Mouse (Mus musculus) erythroblast, embryonic 14.5 days (primary cell): ENCODE data around the gene Fam168a. TPM values are rescaled to one million over a fixed set of nuclear protein-coding genes. Genes with fewer than 3 reads are reported as not detected.
"Not testable (repeated sequence)": the region's sequence is repeated elsewhere in the genome, so short reads cannot be mapped to it uniquely, and the experiment has no call there.

Source experiments
- H3K27me3 ChIP-seq: 2 replicates; pipeline ENCODE4 v1.6.1; 2012; ENCODE audit warnings: inconsistent platforms; ENCODE audit not compliant: control insufficient read depth
- H3K36me3 ChIP-seq: 2 replicates; pipeline ENCODE4 v1.6.1; 2012; ENCODE audit warnings: mild to moderate bottlenecking, inconsistent platforms; ENCODE audit not compliant: control insufficient read depth
- H3K4me1 ChIP-seq: 2 replicates; pipeline ENCODE4 v1.6.1; 2012; ENCODE audit warnings: inconsistent platforms; ENCODE audit not compliant: control insufficient read depth
- H3K4me3 ChIP-seq: replicated peaks from 2 replicates; pipeline ENCODE3; 2012; ENCODE audit warnings: moderate library complexity, mild to moderate bottlenecking, inconsistent platforms
- H3K9me3 ChIP-seq: 2 replicates; pipeline ENCODE4 v1.6.1; 2012; ENCODE audit warnings: low read length, inconsistent platforms, mixed read lengths; ENCODE audit not compliant: control insufficient read depth
- GATA1 ChIP-seq: IDR thresholded peaks from 2 replicates; pipeline ENCODE4 v1.6.1; 2012; ENCODE audit warnings: low read length, inconsistent platforms, mixed read lengths
- TAL1 ChIP-seq: IDR thresholded peaks from 3 replicates; pipeline ENCODE4 v1.6.1; 2012; ENCODE audit warnings: low read length, inconsistent platforms, mixed read lengths
- polyA plus RNA-seq: library from polyadenylated mRNA; stranded (reverse); fragments of >175 nt; gene quantifications from 2 replicates; pipeline ENCODE4 v1.2.3, GENCODE M21; 2012

Fam168a gene
- polyA plus RNA-seq, 1 experiment = 0.99 TPM

- peaks cover 84% of the 10 kb centered on the region for H3K36me3 ChIP-seq
- H3K9me3 ChIP-seq = peaks cover 16% of the 10 kb centered on the region
- TF ChIP-seq GATA1 (no peak), TAL1 (no peak)
- no peak overlapping the region for H3K4me3 ChIP-seq
- H3K27me3 ChIP-seq = no peaks in the 10 kb centered on the region
- peaks cover 92% of the 10 kb centered on the region for H3K4me1 ChIP-seq
Observed at GRCm38 (mm10) chr7:100841608-100842007, 135.2 kb downstream of the Fam168a start.

DNA sequence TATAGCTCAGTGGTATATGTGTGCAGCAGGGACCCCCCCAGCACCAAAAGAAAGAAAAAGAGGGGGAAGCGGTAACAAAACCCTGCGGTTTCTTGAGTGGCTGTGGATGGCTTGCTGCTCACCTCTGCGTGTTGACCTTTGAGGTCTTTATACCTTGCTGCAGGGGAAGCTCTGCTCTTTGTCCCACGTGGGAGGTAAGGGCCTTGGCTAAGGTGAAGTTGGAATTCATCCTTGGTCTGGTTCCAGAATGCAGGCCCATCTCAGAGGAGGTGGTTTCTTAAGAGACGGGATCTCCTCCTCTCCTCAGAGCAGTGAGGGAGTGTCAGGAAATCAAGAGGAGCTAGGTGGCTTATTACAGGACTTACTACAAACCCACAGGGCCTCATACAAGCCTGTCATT is 135.7 kb downstream of the Fam168a start:
- H3K4me3 ChIP-seq = no peak overlapping the region
- peaks cover 84% of the 10 kb centered on the region for H3K36me3 ChIP-seq
- H3K27me3 ChIP-seq = no peaks in the 10 kb centered on the region
- peaks cover 16% of the 10 kb centered on the region for H3K9me3 ChIP-seq
- TF ChIP-seq TAL1 (no peak), GATA1 (no peak)
- H3K4me1 ChIP-seq = peaks cover 92% of the 10 kb centered on the region

- peaks cover 95% of the 10 kb centered on the region for H3K4me1 ChIP-seq
- peak overlapping the region; percentile 56 for H3K4me3 ChIP-seq
Observed at GRCm38 (mm10) chr7:100843866-100844265, 137.4 kb downstream of the Fam168a start.

GRCm38 (mm10) chr7:100844385-100845025 is 138.1 kb downstream of the Fam168a start:
- Histone ChIP-seq H3K4me3 (peak overlapping the region; percentile 56), H3K36me3 (peaks cover 91% of the 10 kb centered on the region), H3K27me3 (no peaks in the 10 kb centered on the region), H3K9me3 (peaks cover 16% of the 10 kb centered on the region), H3K4me1 (peaks cover 94% of the 10 kb centered on the region)
- peak; percentile 94 for TF ChIP-seq TAL1
- TF ChIP-seq GATA1 = peak; percentile 93

More at GRCm38 (mm10) chr7:100843866-100844265, 137.4 kb downstream of the Fam168a start:
- Histone ChIP-seq H3K9me3 (peaks cover 16% of the 10 kb centered on the region), H3K36me3 (peaks cover 85% of the 10 kb centered on the region), H3K27me3 (no peaks in the 10 kb centered on the region)
- TF ChIP-seq TAL1 (no peak), GATA1 (no peak)

DNA sequence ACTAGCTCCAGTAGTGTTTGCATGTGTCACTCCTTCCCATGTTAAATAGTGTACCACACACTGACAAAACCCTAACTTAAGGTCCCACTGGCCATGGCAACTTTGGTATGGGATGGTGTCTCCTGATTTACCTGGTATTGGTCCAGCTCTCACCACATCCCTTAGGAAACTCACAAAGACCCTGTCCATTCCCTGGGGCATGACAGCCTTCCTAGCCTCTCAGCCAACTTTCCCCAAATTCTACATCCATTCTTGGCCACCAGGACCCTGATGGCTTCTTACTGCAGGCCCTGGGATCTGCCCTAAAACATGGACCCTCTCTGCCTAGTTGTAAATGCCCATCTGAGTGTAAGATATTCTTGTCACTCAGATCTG is 138.6 kb downstream of the Fam168a start:
- H3K9me3 ChIP-seq = peaks cover 16% of the 10 kb centered on the region
- H3K27me3 ChIP-seq = no peaks in the 10 kb centered on the region
- peaks cover 91% of the 10 kb centered on the region for H3K36me3 ChIP-seq
- peak overlapping the region; percentile 56 for H3K4me3 ChIP-seq
- peaks cover 94% of the 10 kb centered on the region for H3K4me1 ChIP-seq
- no peak for TF ChIP-seq TAL1
- TF ChIP-seq GATA1 = no peak

GRCm38 (mm10) chr7:100845412-100845811 is 139.0 kb downstream of the Fam168a start:
- Histone ChIP-seq H3K36me3 (peaks cover 92% of the 10 kb centered on the region), H3K4me3 (no peak overlapping the region), H3K27me3 (no peaks in the 10 kb centered on the region), H3K9me3 (peaks cover 16% of the 10 kb centered on the region), H3K4me1 (peaks cover 93% of the 10 kb centered on the region)
- TF ChIP-seq TAL1 (peak; percentile 67), GATA1 (no peak)

- H3K27me3 ChIP-seq, H3K4me3 ChIP-seq: not testable (repeated sequence)
- peaks cover 16% of the 10 kb centered on the region for H3K9me3 ChIP-seq
- H3K4me1 ChIP-seq = peaks cover 88% of the 10 kb centered on the region
- peaks cover 92% of the 10 kb centered on the region for H3K36me3 ChIP-seq
Observed at GRCm38 (mm10) chr7:100846033-100846432, 139.6 kb downstream of the Fam168a start.

DNA sequence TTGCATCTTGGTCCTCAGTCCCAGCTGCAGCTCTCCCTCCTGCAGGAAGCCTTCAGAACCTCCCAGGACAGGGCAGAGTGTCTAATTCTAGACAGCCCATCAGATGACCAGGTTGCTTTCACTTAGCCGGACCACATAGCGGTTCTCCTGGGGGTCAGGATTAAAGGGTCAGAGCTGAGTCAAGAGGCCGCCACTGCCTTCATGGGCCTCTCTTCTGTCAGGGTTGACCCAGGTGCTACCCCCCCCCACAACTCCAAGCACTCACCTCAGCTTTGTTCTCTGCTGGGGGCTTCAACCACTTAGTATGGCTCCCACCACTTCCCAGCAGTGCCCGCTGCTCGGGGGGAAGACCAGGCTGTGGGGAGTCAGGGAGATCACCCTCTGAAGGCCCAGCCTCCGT is 140.7 kb downstream of the Fam168a start:
- Histone ChIP-seq H3K27me3 (no peaks in the 10 kb centered on the region), H3K9me3 (peaks cover 12% of the 10 kb centered on the region), H3K4me1 (peaks cover 83% of the 10 kb centered on the region), H3K4me3 (no peak overlapping the region), H3K36me3 (peaks cover 97% of the 10 kb centered on the region)
- TF ChIP-seq TAL1 (no peak), GATA1 (no peak)

DNA sequence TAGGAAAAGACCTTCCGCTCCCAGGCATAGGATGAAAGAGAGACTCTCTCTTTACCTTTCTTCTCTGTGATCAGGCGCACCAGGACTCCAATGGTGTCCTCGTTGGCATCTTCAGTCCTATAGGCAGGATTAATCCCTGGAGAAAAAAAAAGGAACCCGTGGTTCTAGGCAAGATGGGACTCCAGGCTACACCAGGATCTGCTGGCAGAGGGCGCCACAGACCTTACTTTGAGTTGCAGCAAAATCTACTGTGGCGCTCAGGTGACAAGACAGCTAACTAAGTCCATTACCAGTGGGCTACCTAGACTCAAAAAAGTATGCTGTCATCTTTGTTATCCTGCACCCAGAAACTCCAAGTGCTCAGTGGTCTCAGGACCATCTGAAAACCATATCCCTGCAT is 142.3 kb downstream of the Fam168a start:
- Histone ChIP-seq H3K27me3 (no peaks in the 10 kb centered on the region), H3K4me1 (peaks cover 82% of the 10 kb centered on the region), H3K4me3 (no peak overlapping the region), H3K36me3 (peaks cover 100% of the 10 kb centered on the region), H3K9me3 (no peaks in the 10 kb centered on the region)
- TF ChIP-seq GATA1 (no peak), TAL1 (no peak)

DNA sequence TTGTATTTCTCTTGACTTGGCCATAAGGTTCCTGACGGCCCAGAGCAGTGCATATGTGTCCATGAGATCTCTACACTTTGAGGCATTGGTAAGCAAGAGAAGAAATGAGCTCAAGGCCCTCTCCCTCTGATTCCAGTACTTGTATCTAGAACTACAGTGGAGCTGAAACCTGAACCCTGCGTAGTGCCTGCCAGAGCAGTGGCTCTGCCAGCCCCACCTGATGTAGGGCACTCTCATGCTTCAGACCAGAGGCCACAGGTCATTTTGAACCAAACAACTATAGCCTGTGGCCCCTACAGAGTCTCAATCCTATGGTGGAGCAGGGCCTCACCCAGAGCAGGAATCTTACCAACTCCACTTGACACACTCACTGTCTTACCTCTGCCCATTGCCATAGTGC is 143.1 kb downstream of the Fam168a start:
- Histone ChIP-seq H3K27me3 (no peaks in the 10 kb centered on the region), H3K36me3 (peaks cover 100% of the 10 kb centered on the region), H3K4me1 (peaks cover 82% of the 10 kb centered on the region), H3K4me3 (no peak overlapping the region), H3K9me3 (no peaks in the 10 kb centered on the region)
- TF ChIP-seq TAL1 (no peak), GATA1 (no peak)
